Mouse (Mus musculus) layer of hippocampus, adult 18-20 months (tissue): ENCODE measurements around the gene Chrnd. TPM values are rescaled to one million over a fixed set of nuclear protein-coding genes. Genes with fewer than 3 reads are reported as not detected.
A peak's percentile ranks its signal among the peaks of the same experiment; 100 is the strongest.

Source experiments
- DNase-seq, 2 experiments: peaks; one replicate each; pipeline ENCODE4 v3.0.0; 2022; ENCODE audit warnings: low spot score in 2 of 2
- long read RNA-seq: library from polyadenylated mRNA; stranded (forward); transcript quantifications from one replicate; pipeline ENCODE4 v2.0.0, GENCODE M21; 2021
- total RNA-seq, 2 experiments: library from RNA; stranded (reverse); gene quantifications; 2 replicates each; pipeline ENCODE4 v1.2.3; 2021

The Chrnd gene
- total RNA-seq: not detected
- long read RNA-seq: 0 reads

DNA sequence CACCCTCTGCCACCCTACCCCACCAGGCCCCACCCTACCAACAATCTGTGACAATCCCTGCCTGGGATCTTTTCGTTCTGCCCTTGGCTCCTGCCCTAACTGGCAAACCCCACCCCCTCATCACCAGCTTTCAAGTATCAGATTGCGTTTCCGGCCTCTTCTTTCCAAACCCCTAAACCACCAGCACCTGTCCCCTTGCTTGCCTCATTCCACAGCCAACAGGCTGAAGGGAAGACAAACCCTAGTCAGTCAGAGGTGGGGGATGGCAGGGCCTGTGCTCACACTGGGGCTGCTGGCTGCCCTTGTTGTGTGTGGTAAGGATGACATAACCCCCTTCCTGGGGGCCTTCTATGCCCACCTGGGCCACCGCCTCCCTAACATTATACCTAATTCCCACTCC, at the start of gene Chrnd:
Gene Chrnd, plus strand, starts transcription at position 179 of the 400 bp plus-strand sequence.
- no peak for DNase-seq

DNA sequence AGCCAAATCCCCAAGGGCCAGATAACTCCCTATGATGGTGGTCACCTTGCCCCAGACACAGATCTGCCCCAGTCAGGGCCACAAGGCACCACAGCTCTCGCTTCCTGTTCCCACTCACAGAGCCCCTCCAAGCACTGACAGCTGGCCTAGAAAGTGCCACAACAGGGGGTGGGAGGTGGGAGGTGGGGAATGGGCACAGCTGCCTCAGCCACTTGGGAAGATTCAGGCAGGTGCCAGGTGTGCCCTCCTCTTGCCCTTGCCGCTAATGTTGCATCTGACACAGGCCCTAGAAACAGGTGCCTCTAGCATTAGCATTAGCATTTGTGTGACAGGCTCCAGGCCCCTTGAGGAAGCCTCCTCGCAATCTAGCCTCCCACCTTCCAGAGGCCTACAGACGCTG, 48.9 kb upstream of the Chrnd start:
- no peak for DNase-seq

DNA sequence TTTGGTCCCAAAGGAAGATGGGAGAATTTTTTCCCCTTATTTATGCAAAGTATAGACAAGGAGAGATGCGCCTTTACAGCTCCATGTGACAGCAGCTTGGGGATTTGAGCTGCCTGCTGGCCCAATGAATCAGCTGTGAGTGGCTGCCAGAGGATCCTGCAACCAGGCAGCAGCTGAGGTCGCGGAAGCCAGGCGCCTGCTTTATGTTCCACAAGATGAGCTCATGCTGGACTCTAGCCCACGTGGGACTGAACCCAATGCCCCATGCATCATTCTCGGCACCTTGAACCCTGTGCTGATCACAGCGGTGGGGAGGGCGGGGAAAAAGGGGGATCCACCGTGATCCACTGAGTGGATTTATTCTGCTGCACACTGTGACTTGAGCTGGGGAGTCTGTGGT, 48.0 kb upstream of the Chrnd start:
- peak in 1 of 2 experiments; percentile 9 for DNase-seq

DNA sequence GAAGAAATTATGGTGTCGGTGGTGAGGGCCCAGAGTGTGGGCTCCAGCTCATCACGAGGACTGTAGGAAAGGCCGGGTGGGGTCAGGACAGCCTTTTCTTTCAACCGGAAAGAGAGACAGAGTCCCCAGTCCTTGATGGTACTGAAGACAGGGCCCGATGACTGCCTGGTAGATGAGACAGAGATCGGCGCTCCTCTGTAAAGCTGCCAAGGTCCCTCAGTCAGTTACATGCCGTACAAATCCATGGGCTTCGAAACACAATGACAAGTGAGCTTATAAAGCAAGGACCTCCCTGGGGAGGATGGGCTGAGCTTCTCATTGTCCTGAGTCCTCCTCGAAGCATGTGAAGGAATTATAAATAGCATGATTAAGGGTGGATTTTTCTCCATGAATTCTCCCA, 47.3 kb upstream of the Chrnd start:
- no peak for DNase-seq

DNA sequence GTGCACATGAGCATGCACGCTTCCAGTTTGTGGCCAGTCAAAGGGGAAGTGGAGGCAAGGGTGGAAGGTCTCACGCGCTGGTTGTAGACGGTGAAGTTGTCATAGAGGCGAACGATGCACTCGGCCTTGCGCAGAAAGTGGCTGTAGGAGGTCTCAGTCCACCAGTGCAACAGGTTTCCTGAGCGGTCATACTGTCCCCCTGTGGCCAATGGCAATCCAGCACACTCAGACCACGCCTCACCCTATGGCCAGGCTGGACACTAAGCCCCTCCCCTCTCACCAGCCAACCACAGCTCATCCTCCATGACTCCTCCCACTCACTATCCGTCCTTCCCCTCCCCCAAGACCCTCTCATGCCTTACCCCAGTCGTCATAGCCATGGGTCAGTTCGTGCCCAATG, 41.0 kb upstream of the Chrnd start:
- DNase-seq: no peak

DNA sequence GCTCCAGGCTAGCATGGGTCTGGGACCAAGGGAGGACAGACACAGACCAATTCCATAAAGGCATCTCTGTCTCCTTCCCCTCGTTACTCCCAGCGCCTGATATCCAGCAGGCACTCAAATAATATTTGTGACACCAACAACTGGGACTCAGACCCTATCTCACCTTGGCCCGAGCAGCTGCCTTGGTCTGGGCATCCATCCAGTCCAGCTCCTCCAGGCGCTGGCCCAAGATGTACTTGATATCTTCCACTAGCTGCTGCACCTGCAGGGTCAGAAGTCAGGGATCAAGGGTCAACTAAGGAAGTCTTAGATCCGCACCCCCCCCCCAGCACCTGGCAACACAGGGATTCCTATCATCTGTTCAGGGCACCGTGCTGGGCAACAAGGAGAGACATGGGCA, 39.1 kb upstream of the Chrnd start:
- no peak for DNase-seq

DNA sequence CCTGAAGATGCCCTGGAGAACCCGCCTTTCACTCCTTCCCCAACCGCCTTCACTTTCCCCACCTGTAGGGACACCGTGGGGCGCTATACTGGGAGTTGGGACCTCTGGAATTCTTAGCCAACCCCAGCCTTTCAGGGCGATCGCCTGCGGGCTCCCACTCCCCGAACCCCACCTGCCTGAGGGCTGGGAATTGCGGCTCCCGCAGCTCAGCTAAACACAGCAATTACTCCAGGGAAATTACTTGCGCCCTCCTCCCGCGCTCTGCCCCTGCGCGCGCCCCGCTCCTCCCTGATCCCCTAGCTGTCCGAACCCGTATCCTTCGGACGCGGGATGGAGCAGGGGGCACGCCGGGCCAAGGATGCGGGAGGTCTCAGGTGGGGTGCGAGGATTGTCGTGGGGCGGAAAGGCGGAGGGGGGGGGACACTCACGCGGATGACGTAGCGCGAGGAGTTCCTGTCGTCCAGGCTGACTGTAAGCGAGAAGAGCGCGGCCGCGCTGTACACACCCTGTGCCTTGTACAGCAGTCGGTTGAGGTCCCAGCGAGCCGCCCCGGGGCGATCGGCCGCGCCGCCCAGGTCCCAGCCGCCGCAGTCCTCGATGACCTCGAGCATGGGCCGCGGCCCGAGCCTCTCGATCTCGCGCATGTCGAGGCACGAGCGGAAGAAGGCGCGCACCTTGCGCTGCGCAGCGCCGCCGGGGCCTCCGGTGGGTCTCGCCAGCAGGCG, 36.5 kb upstream of the Chrnd start:
- no peak for DNase-seq

DNA sequence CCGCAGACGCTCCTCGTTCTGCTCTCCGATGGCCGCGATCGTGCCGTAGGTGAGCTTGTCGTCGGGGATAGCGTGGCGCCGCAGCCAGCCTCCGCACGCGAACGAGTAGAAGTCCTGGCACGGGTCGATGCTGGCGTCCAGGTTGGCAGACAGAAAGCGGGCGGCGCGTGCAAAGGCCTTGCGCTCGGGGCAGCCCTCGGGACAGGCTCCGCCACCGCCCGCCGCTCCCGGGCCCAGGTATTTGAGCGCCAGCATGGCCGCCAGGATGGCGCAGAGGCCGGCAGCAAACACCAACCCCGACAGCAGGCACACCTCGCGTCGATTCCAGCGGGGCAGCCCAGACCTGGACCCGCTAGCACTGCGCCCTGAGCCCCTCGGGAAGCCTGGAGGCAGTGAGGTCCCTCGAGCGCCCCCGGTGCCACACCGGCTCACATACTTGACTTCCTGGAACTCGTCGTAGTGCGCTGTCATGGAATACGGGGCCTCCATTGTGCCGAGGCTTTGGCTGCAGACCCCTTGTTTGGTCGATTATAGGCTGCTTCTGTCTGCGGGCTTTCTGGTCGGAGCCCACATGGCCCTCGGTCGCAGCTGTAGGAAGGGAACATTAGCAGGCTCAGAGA, 35.8 kb upstream of the Chrnd start:
- no peak for DNase-seq

DNA sequence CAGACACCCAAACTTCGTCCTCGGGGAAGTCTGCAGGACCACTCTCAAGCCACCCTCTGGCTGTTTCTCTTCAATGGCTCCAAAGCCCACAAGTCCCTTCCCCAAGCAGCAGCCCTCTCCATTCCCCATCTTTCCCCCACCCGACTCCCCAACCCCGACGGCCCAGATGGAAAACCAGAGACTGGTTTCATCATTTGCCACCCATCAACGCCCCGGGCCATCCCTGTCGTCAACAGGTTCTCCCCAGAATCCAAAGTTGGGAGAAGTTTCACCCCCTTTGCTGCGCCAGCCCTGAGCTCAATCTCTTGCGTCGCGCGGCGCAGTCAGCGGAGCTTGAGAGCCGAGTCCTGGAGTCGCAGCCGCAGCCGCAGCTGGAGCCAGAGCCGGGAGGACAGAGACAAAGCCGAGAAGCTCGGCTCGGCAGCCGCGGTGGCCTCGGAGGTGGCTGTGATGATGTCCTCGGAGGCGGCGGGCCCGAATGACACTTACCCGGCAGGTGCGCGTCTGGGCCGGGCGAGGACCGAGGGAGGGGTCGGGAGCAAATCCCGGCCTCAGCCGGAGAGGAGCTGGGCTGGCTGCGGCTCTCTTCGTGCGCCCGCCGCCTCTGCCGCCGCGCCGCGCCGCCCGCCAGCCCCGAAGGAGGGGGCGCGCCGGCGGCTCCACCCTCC, 34.7 kb upstream of the Chrnd start:
- no peak for DNase-seq

DNA sequence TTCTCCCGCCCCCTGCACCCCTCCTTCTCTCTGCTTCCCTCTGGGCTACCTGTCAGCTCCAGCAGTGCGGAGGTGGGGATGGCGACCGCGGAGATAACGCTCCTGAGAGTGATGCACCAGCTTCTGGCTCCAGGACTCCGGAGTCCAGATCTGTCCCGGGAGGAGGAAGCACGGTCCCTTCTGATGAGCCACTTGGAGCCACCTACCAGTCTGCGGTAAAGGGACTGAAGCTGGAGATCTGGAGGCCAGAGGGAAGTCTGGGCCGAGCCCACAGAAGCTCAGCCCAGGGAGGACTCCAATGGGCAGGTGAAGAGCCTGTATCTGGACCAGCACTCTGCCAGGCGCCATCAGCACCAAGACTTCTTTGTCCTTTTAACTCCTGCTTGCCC, 34.2 kb upstream of the Chrnd start, which contains the start of gene Ecel1:
Gene Ecel1, minus strand, starts transcription at position 323 of the 389 bp plus-strand sequence.
- no peak for DNase-seq

DNA sequence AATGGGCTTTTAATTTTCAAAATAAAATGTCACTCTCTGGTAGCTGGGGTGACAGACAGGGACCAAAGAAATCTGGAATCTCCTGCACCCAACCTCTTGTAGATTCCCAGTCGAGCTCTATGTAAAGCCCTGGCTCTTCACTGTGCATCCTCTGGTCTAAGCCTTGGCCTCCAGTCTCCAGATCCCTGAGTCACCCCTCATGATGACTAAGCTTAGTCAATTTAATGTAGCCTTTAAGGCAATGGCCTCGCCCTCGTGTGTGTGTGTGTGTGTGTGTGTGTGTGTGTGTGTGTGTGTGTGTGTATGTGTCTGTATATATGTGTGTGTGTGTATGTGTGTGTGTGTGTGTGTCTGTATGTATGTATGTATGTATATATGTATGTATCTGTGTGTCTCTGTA, 31.0 kb upstream of the Chrnd start:
- DNase-seq: no peak

DNA sequence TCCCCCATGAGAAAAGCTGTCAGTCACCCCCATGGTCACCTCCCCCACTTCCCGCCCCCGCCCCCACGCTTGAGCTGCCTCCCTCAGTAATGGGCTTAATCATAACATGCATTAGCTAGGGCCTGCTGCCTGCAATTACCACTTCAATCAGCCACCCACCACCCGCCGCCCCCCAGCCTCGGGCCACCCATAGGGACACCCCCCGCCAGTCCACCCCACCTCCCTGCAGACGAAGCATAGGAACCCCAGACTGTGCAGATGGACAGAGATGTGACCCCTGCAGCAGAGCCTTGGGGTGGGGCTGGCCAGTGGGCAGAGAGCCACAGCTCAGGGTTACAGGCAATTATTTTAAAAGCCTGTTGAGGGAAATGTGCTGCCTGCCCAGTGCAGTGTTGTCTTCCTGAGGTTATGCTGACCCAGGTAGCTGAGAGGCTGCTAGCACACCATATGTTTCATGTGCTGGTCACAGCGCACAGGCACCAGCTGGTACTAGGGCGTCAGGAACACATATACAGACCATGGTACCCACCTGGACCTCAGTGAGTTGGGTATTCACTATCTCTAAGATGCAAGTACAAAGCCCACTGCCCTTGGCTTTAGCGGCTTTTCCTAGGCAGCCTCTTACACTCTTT, 26.1 kb upstream of the Chrnd start:
- DNase-seq: no peak

DNA sequence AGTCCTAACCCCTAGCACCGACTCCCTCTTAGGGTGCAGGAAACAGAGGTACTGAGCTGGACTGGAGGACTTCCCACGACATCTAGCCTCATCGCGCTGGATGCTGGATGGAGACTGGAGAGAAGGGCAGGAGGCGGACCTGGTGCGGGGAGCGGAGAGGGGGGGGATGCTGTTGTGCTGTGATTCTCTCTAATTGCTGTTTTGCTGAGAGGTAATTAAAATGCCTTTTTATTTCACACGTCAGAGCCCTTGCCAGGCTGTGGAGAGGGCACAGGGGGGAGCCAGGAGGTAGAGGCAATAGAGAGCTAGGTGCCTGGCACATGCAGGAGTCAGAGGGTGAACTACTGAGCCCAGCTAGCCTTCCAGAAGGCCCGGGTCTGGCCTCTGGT, 25.6 kb upstream of the Chrnd start:
- DNase-seq: no peak

DNA sequence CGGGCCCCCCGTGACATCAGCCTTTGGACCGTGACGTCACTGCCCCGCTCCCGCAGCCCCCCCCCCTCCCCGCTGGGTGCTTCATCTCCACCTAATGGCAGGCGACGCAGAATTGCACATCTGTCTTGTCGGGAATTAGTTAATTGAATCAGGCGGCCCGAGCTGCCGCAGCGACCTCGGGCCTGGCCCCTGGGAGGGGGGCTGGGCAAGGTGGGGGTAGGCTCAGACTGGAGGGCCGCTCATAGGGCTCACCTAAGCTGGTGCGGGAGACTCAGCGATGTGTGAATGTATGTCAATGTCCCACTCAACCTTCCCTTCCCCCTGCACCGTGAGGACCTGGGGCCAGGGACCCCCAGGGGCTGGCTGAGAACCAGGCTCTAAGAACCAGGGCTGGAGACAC, 19.9 kb upstream of the Chrnd start:
- no peak for DNase-seq

DNA sequence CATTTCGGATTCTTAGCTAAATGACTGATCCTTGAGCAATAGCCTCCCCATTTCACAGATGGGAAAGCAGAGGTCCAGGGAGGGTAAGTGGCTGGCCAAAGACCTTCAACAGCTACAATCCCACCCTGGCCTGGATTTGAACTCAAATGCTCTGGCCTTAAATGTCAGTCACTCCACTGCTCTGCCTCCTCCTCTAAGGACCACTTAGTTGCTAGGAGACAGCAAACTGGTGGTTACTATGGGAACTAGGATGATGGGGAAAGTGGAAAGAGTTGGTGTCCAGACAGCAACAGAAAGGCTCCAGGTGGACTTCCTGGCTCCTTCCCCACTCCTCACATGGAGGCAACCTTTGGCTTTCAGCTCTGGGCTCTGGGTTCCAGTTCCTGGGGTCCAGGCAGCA, 19.1 kb upstream of the Chrnd start:
- no peak for DNase-seq

DNA sequence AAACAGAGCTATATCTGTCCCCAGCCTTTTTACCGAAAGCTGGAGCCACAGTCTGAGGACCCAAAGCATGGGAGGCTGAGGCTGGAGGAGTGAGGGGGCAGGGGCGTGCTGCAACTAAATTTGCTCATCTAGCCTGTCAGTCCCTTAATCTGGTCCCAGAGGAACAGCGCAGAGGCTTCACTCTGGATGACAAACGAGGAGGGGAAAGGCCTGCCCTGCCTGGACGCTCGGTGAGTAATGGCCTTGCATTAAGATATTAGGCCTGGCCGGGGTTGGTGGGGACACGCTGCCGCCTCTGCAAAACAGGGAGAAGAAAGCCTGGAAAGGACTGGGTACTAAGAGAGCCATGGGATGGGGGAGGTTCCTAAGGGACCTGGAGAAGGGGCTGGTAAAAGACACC, 18.1 kb upstream of the Chrnd start:
- no peak for DNase-seq

DNA sequence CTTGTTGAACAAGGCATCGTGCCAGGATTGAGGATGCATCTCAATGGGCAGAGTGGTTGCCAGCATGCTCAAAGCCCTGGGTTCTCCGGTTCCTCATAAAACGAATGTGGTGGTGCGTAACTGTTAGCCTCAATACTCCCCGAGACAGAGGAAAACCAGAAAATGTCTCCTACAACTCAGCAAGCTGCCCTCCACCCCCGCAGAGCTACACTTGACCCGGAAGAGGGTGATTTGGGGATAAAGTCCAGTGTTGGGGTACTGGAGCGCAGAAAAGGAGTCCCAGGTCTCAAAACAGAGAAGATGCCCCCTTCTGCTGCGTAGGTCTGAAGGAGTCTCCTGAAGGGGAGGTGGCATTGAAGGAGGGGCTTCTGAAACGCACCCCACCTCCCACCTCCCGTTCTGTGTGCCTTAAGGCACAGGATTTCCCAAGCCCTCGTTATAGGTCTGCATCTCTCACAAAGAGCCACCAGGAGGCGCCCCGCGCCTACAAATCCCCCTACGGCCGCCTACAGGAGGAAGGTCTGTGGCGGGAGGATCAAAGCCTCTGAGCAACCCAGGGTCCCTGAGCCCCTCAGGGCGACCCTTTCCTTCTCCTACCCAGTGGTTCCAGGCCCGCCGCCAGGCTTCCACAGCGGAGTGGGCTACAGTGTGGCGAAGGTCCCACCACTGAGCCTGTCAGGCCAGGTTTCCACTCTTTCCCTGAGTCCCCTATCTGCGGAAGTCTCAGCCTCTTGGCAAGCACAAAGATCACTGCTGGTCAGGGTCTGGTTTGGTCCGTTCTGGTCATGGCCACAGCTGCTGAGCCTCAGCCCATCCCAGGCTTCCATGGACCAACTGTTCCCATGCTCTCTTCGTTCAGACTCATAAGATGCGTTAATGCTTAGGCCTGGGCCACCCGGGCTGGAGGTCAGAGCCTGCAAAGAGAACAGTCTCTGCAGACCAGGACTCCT, 16.1 kb upstream of the Chrnd start:
- peak in 1 of 2 experiments; percentile 63 for DNase-seq

DNA sequence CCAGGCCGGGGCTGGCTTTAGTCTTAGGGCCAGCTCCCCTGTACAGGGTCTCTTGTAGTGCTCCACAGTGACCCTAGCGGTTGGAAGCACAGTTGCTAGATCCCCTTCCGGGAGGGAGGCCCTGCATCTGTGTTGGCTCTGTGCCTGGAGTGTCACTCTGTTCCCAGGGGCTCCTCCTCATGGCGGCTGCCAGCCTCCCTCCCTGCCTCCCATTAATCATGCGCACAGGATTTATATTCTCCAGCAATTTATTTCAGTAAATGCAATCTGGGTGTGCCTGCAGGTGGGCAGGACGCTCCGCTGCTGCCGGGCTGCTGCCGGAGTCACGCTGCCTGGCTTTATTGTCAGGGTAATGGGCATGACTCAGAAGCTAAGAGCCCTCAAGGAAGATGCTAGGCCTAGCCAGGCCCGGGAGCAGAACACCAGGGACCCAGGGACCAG, 14.5 kb upstream of the Chrnd start:
- DNase-seq: peak; percentile 60 to 71

DNA sequence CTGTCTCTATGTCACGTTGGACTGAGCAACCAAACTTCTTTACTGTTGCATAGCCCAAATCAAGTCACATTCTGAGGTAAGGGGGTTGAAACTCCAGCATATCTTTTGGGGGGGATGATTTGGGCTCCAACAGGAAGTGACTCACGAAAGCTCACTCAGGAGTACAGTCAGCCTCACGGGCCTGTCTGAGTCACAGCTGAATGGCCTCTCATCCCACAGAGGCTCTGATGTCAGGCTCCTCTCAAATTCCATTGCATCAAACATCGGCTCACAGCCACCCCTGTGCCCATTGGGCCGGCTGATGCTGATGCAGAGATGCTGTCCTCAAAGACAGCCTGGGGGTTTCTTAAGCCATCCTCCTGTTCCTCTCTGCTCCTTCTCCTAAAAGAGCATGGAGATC, 9.5 kb upstream of the Chrnd start:
- no peak for DNase-seq

DNA sequence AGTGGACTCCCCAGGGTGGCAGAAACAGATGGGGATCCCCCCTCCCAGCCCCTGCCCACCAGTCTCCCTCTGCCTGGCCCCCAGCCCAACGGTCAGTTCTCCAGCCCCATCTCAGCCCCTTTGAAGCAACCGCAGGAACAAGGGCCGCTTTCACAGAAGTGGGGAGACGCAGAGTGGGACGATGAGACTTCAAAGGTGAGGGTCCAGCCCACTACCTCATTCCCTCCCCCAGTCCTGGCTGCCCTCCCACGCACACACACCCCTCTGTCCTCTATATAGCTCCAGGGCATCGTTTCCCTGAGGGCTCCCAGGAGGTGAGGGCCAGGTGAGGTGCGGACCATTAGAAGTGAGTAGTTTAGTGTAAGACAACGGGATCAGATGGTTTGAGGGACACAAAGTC, 7.4 kb upstream of the Chrnd start, which contains the start of gene Prss56:
Gene Prss56, plus strand, starts transcription at position 301 of the 400 bp plus-strand sequence.
- DNase-seq: no peak
